Mouse (Mus musculus) bone marrow, adult 2 months (tissue): ENCODE measurements around the gene Herpud2.

Experiments
- CTCF ChIP-seq: fragments of 200-500 bp; IDR thresholded peaks from 2 replicates; pipeline ENCODE4 v1.5.1; 2011; ENCODE audit warnings: low read length, control low read depth; ENCODE audit not compliant: control insufficient read depth, insufficient read depth
- POLR2A ChIP-seq: fragments of 200-500 bp; IDR thresholded peaks from 2 replicates; pipeline ENCODE4 v1.6.1; 2011; ENCODE audit warnings: low read depth, mild to moderate bottlenecking, control low read depth, low read length, borderline replicate concordance; ENCODE audit not compliant: control insufficient read depth

DNA sequence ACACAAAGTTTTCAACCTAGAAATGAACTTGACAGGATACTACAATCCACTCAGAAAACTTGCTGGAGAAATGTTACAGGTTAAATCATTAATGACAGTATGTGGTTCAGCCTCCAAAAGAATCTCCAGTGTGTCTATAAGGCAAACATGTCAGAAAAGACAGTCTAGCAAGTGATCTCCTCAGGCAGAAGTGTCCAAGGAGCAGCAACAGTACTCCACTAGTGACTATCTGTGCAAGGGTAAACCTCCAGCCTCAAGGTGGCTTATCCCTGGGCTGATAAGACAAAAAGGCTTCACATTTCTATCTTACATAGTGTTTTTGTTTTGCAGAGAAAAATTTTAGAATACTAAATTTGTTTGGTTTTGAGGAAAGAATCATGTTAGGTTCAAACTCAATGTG lies 2.9 kb downstream of the Herpud2 start:
- no peak for TF ChIP-seq POLR2A
- TF ChIP-seq CTCF = no peak
